Mouse (Mus musculus): ENCODE results near the gene Apba1. TPM values are rescaled to one million over a fixed set of nuclear protein-coding genes. Genes with fewer than 3 reads are reported as not detected.
A peak's percentile ranks its signal among the peaks of the same experiment; 100 is the strongest.

The Apba1 gene
- polyA plus RNA-seq, 1 experiment from 2014 or later: 0.02 TPM

GRCm38 (mm10) chr19:23961516-23961915 lies 202.8 kb downstream of the Apba1 start:
- ATAC-seq (ENCODE audit: low read depth) (no peak), DNase-seq (peak; percentile 15)
- 1% methylated on average over 8 of the region's 8 CpGs for WGBS (ENCODE audit: insufficient replicate concordance)
- Histone ChIP-seq H3K36me3 (no peaks in the 10 kb centered on the region), H3K9me3 (replicated peaks) (no peaks in the 10 kb centered on the region), H3K27ac (no peak overlapping the region), H3K9ac (no peak overlapping the region), H3K4me1 (replicated peaks) (no peaks in the 10 kb centered on the region), H3K4me3 (replicated peaks) (no peak overlapping the region), H3K4me2 (no peak overlapping the region), H3K27me3 (no peaks in the 10 kb centered on the region)

- DNase-seq (no peak), ATAC-seq (ENCODE audit: low read depth) (no peak)
- Histone ChIP-seq H3K9me3 (replicated peaks) (no peaks in the 10 kb centered on the region), H3K27me3 (no peaks in the 10 kb centered on the region), H3K36me3 (no peaks in the 10 kb centered on the region), H3K27ac (no peak overlapping the region), H3K9ac (no peak overlapping the region), H3K4me1 (replicated peaks) (no peaks in the 10 kb centered on the region), H3K4me2 (no peak overlapping the region), H3K4me3 (replicated peaks) (no peak overlapping the region)
- WGBS (ENCODE audit: insufficient replicate concordance): 57% methylated on average over 10 of the region's 10 CpGs
Observed at GRCm38 (mm10) chr19:23964401-23964910, 205.8 kb downstream of the Apba1 start.

- Histone ChIP-seq H3K9ac (no peak overlapping the region), H3K9me3 (replicated peaks) (no peaks in the 10 kb centered on the region), H3K4me1 (replicated peaks) (no peaks in the 10 kb centered on the region), H3K4me2 (no peak overlapping the region), H3K27ac (no peak overlapping the region), H3K27me3 (no peaks in the 10 kb centered on the region), H3K36me3 (no peaks in the 10 kb centered on the region), H3K4me3 (replicated peaks) (no peak overlapping the region)
- DNase-seq (no peak), ATAC-seq (ENCODE audit: low read depth) (no peak)
- WGBS (ENCODE audit: insufficient replicate concordance): 76% methylated on average over 9 of the region's 9 CpGs
Observed at GRCm38 (mm10) chr19:23966376-23966775, 207.7 kb downstream of the Apba1 start.

- no peak overlapping the region for H3K27ac ChIP-seq
Observed at GRCm38 (mm10) chr19:23967156-23967555, 208.5 kb downstream of the Apba1 start.

GRCm38 (mm10) chr19:23968125-23968861 lies 209.6 kb downstream of the Apba1 start:
- H3K4me1 ChIP-seq (replicated peaks): no peaks in the 10 kb centered on the region
- no peaks in the 10 kb centered on the region for H3K9me3 ChIP-seq (replicated peaks)
- no peaks in the 10 kb centered on the region for H3K27me3 ChIP-seq
- no peak overlapping the region for H3K4me3 ChIP-seq (replicated peaks)
- 64% methylated on average over 5 of the region's 5 CpGs for WGBS (ENCODE audit: insufficient replicate concordance)
- ATAC-seq (ENCODE audit: low read depth) (no peak), DNase-seq (no peak)
- H3K36me3 ChIP-seq: no peaks in the 10 kb centered on the region
- no peak overlapping the region for H3K27ac ChIP-seq
- no peak overlapping the region for H3K9ac ChIP-seq
- H3K4me2 ChIP-seq: no peak overlapping the region

More at GRCm38 (mm10) chr19:23967156-23967555, 208.5 kb downstream of the Apba1 start:
- WGBS (ENCODE audit: insufficient replicate concordance): 42% methylated on average over 2 of the region's 2 CpGs
- H3K4me1 ChIP-seq (replicated peaks): no peaks in the 10 kb centered on the region
- ATAC-seq (ENCODE audit: low read depth) (no peak), DNase-seq (no peak)
- no peaks in the 10 kb centered on the region for H3K27me3 ChIP-seq
- H3K9me3 ChIP-seq (replicated peaks): no peaks in the 10 kb centered on the region
- no peak overlapping the region for H3K4me2 ChIP-seq
- no peak overlapping the region for H3K9ac ChIP-seq
- H3K4me3 ChIP-seq (replicated peaks): no peak overlapping the region
- H3K36me3 ChIP-seq: no peaks in the 10 kb centered on the region

- Histone ChIP-seq H3K9me3 (replicated peaks) (no peaks in the 10 kb centered on the region), H3K27ac (no peak overlapping the region), H3K9ac (no peak overlapping the region), H3K36me3 (no peaks in the 10 kb centered on the region), H3K4me2 (no peak overlapping the region), H3K4me3 (replicated peaks) (no peak overlapping the region), H3K27me3 (no peaks in the 10 kb centered on the region), H3K4me1 (replicated peaks) (no peaks in the 10 kb centered on the region)
- ATAC-seq (ENCODE audit: low read depth): no peak
- no peak for DNase-seq
- 54% methylated on average over 2 of the region's 2 CpGs for WGBS (ENCODE audit: insufficient replicate concordance)
Observed at GRCm38 (mm10) chr19:23968862-23969225, 210.2 kb downstream of the Apba1 start.

GRCm38 (mm10) chr19:23970374-23970773 lies 211.7 kb downstream of the Apba1 start:
- Histone ChIP-seq H3K4me2 (no peak overlapping the region), H3K27ac (no peak overlapping the region), H3K4me3 (replicated peaks) (no peak overlapping the region), H3K36me3 (no peaks in the 10 kb centered on the region), H3K4me1 (replicated peaks) (no peaks in the 10 kb centered on the region), H3K9me3 (replicated peaks) (no peaks in the 10 kb centered on the region), H3K27me3 (no peaks in the 10 kb centered on the region), H3K9ac (no peak overlapping the region)
- WGBS (ENCODE audit: insufficient replicate concordance): 77% methylated on average over 3 of the region's 3 CpGs
- ATAC-seq (ENCODE audit: low read depth): no peak
- DNase-seq: no peak

- H3K27ac ChIP-seq: no peak overlapping the region
- H3K4me2 ChIP-seq: no peak overlapping the region
- no peaks in the 10 kb centered on the region for H3K36me3 ChIP-seq
- no peaks in the 10 kb centered on the region for H3K9me3 ChIP-seq (replicated peaks)
- ATAC-seq (ENCODE audit: low read depth) (no peak), DNase-seq (no peak)
- H3K4me1 ChIP-seq (replicated peaks): no peaks in the 10 kb centered on the region
- H3K27me3 ChIP-seq: no peaks in the 10 kb centered on the region
- no peak overlapping the region for H3K9ac ChIP-seq
- WGBS (ENCODE audit: insufficient replicate concordance): 76% methylated on average over 7 of the region's 7 CpGs
- H3K4me3 ChIP-seq (replicated peaks): no peak overlapping the region
Observed at GRCm38 (mm10) chr19:23971391-23971790, 212.7 kb downstream of the Apba1 start.

GRCm38 (mm10) chr19:23972881-23973649 lies 214.4 kb downstream of the Apba1 start:
- no peaks in the 10 kb centered on the region for H3K27me3 ChIP-seq
- no peak overlapping the region for H3K27ac ChIP-seq
- no peaks in the 10 kb centered on the region for H3K9me3 ChIP-seq (replicated peaks)
- no peaks in the 10 kb centered on the region for H3K36me3 ChIP-seq
- H3K9ac ChIP-seq: no peak overlapping the region
- 60% methylated on average over 16 of the region's 16 CpGs for WGBS (ENCODE audit: insufficient replicate concordance)
- H3K4me3 ChIP-seq (replicated peaks): no peak overlapping the region
- no peak for DNase-seq
- no peak for ATAC-seq (ENCODE audit: low read depth)
- no peaks in the 10 kb centered on the region for H3K4me1 ChIP-seq (replicated peaks)
- H3K4me2 ChIP-seq: no peak overlapping the region

- Histone ChIP-seq H3K27me3 (no peaks in the 10 kb centered on the region), H3K9me3 (replicated peaks) (no peaks in the 10 kb centered on the region), H3K4me2 (no peak overlapping the region), H3K36me3 (no peaks in the 10 kb centered on the region), H3K4me1 (replicated peaks) (no peaks in the 10 kb centered on the region), H3K27ac (no peak overlapping the region), H3K4me3 (replicated peaks) (no peak overlapping the region), H3K9ac (no peak overlapping the region)
- 72% methylated on average over 6 of the region's 6 CpGs for WGBS (ENCODE audit: insufficient replicate concordance)
- ATAC-seq (ENCODE audit: low read depth) (no peak), DNase-seq (no peak)
Observed at GRCm38 (mm10) chr19:23977901-23978443, 219.3 kb downstream of the Apba1 start.

- H3K9me3 ChIP-seq (replicated peaks): no peaks in the 10 kb centered on the region
Observed at GRCm38 (mm10) chr19:23980598-23980997, 221.9 kb downstream of the Apba1 start.

More at GRCm38 (mm10) chr19:23980598-23980997, 221.9 kb downstream of the Apba1 start:
- DNase-seq: no peak
- Histone ChIP-seq H3K9ac (no peak overlapping the region), H3K27ac (no peak overlapping the region), H3K4me3 (replicated peaks) (no peak overlapping the region), H3K27me3 (no peaks in the 10 kb centered on the region), H3K36me3 (no peaks in the 10 kb centered on the region), H3K4me1 (replicated peaks) (no peaks in the 10 kb centered on the region), H3K4me2 (no peak overlapping the region)
- WGBS (ENCODE audit: insufficient replicate concordance): 42% methylated on average over 3 of the region's 3 CpGs
- ATAC-seq (ENCODE audit: low read depth): no peak

Data from liver, embryonic 13.5 days (tissue).